Mouse (Mus musculus) kidney, embryonic 15.5 days (tissue): ENCODE measurements around the gene Rorc. TPM values are rescaled to one million over a fixed set of nuclear protein-coding genes. Genes with fewer than 3 reads are reported as not detected.
A peak's percentile ranks its signal among the peaks of the same experiment; 100 is the strongest.

Source experiments
- ATAC-seq: fragments of 200-750 bp; cut with Nextera tagmentation; replicated peaks from 2 replicates; pipeline ENCODE4 v1.8.0; 2017; ENCODE audit warnings: moderate TSS enrichment; ENCODE audit not compliant: low FRiP score
- H3K27ac ChIP-seq: fragments of 300-500 bp; sonication (generic); 2 replicates; pipeline ENCODE4 v1.5.1; 2015; ENCODE audit warnings: mild to moderate bottlenecking, inconsistent platforms
- H3K27me3 ChIP-seq: fragments of 300-500 bp; sonication (generic); 2 replicates; pipeline ENCODE4 v1.6.1; 2015; ENCODE audit warnings: inconsistent platforms
- H3K36me3 ChIP-seq: fragments of 300-500 bp; sonication (generic); 2 replicates; pipeline ENCODE4 v1.6.1; 2015; ENCODE audit warnings: inconsistent platforms
- H3K4me1 ChIP-seq: fragments of 300-500 bp; sonication (generic); 2 replicates; pipeline ENCODE4 v1.6.1; 2015; ENCODE audit warnings: inconsistent platforms
- H3K4me2 ChIP-seq: fragments of 300-500 bp; sonication (generic); 2 replicates; pipeline ENCODE4 v1.6.1; 2015; ENCODE audit warnings: moderate library complexity, mild to moderate bottlenecking, inconsistent platforms
- H3K4me3 ChIP-seq: fragments of 300-500 bp; sonication (generic); replicated peaks from 2 replicates; pipeline ENCODE4 v1.5.1; 2015; ENCODE audit warnings: mild to moderate bottlenecking, inconsistent platforms
- H3K9ac ChIP-seq: fragments of 300-500 bp; sonication (generic); 2 replicates; pipeline ENCODE4 v1.6.1; 2015; ENCODE audit warnings: mild to moderate bottlenecking, inconsistent platforms
- H3K9me3 ChIP-seq: fragments of 300-500 bp; sonication (generic); replicated peaks from 2 replicates; pipeline ENCODE4 v1.6.1; 2016; ENCODE audit warnings: inconsistent platforms
- WGBS: fragments of 180-500 bp; shearing (Covaris S2); methylation state at CpG from one replicate; pipeline ENCODE4 v1.1.7; 2015; ENCODE audit warnings: mixed read lengths; 5-methylcytosine and 5-hydroxymethylcytosine counted together
- polyA plus RNA-seq: library from polyadenylated mRNA; unstranded; fragments of >200 nt; fragmentation: Nextera tagmentation; extraction: Ambion mirVana; gene quantifications from 2 replicates; pipeline ENCODE4 v1.2.1, GENCODE M21; 2015

Rorc gene
- polyA plus RNA-seq: 8.6 and 9.6 TPM in 2 replicates

DNA sequence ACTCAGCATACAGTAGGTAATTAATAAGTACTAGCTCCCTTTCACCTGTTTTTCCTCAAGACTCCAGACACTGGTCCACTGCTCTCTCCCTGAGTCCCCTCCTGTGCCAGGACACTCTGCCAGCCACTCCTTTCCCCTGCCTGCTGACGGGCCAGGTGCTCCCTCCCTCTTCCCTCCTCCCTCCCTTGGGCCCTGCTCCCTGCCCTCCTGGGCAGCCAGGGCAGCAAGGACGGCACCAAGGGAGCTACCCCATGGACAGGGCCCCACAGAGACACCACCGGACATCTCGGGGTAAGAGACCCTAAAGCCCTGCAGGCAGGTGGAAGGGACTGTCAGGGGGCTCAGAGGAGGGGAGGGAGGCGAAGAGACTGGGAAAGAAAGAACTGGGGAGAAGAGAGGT lies at the start of gene Rorc:
Gene Rorc, plus strand, starts transcription at position 154 of the 400 bp plus-strand sequence.
- Histone ChIP-seq H3K9ac (peak within 1 kb of the TSS; percentile 36), H3K4me1 (peaks cover 32% of the 10 kb centered on the region), H3K9me3 (no peaks in the 10 kb centered on the region), H3K36me3 (no peaks in the 10 kb centered on the region), H3K4me2 (peak within 1 kb of the TSS; percentile 63), H3K27me3 (no peaks in the 10 kb centered on the region), H3K4me3 (peak within 1 kb of the TSS; percentile 44), H3K27ac (peak within 1 kb of the TSS; percentile 62)
- WGBS: 17% methylated on average over 5 of the region's 5 CpGs
- peak; percentile 29 for ATAC-seq

DNA sequence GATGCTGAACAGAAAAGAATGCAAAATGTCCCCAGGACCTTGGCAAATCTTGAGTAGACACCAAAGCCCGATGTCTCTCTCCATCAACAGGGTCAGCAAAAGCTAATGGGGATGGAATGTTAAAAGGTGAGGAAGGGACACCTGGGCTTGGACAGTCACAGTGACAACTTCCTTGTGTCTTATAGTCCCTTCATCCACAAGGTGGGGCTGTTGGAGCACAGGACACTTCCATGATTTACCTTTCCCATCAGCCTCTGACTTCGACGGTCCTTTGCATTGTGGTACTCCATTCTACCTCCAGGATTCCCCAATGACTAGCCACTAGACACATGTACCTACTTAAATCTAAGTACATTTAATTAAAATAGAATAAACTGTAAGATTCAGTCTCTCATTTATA lies 43.9 kb upstream of the Rorc start:
- H3K4me2 ChIP-seq: no peak overlapping the region
- H3K9me3 ChIP-seq: no peaks in the 10 kb centered on the region
- no peak overlapping the region for H3K27ac ChIP-seq
- H3K36me3 ChIP-seq: peaks cover 15% of the 10 kb centered on the region; the same call in 1 of the 2 replicates
- no peak for ATAC-seq
- no peaks in the 10 kb centered on the region for H3K27me3 ChIP-seq
- H3K9ac ChIP-seq: no peak overlapping the region
- H3K4me3 ChIP-seq: no peak overlapping the region
- no peaks in the 10 kb centered on the region for H3K4me1 ChIP-seq
- 60% methylated on average over 3 of the region's 3 CpGs for WGBS

DNA sequence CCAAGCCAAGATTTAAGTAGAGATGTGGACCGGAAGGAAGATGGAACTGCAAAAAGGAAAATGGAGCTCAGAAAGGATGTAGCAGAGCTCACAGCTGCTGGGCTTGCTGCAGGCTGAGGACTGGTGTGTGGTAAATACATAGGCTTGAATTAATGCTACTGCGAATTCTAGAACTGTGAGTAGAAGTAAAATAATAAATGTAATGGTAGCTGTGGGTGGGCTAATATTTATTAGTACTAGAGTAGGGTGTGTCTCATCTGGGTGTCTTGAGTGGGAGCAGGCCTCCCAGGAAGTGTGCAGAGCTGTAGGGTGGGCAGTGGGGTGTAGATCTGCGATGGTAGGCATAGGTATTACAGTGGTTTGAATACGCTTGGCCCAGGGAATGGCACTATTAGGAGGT lies 38.2 kb upstream of the Rorc start:
- no peak overlapping the region for H3K27ac ChIP-seq
- no peak overlapping the region for H3K4me2 ChIP-seq
- H3K4me3 ChIP-seq: no peak overlapping the region
- no peaks in the 10 kb centered on the region for H3K4me1 ChIP-seq
- ATAC-seq: no peak
- no peaks in the 10 kb centered on the region for H3K9me3 ChIP-seq
- no peak overlapping the region for H3K9ac ChIP-seq
- H3K27me3 ChIP-seq: no peaks in the 10 kb centered on the region
- WGBS: 95% methylated on average over 4 of the region's 4 CpGs
- peaks cover 5% of the 10 kb centered on the region; the same call in 1 of the 2 replicates for H3K36me3 ChIP-seq

DNA sequence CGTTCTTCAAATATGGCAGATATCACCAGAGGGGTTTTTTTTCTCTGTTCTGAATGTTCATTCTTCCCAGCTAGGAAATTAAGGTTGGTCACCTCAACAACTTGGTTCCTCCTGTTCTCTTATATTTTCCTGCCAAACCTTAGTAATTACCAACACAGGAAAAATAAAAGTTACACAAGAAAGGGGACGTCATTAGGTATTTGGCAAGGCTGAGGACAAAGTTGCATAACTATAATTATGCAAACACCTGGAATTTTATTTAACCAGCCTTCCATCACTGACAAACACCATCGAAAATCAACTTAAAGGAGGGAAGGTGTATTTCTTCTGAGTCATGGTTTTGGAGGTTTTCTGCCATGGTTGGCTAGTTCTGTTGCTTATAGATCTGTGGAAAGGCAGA lies 34.1 kb upstream of the Rorc start:
- ATAC-seq: no peak
- H3K27ac ChIP-seq: no peak overlapping the region
- H3K4me2 ChIP-seq: no peak overlapping the region
- no peaks in the 10 kb centered on the region for H3K9me3 ChIP-seq
- no peaks in the 10 kb centered on the region for H3K36me3 ChIP-seq
- no peak overlapping the region for H3K4me3 ChIP-seq
- no peaks in the 10 kb centered on the region for H3K27me3 ChIP-seq
- WGBS: 81% methylated on average over 3 of the region's 3 CpGs
- no peak overlapping the region for H3K9ac ChIP-seq
- H3K4me1 ChIP-seq: no peaks in the 10 kb centered on the region

DNA sequence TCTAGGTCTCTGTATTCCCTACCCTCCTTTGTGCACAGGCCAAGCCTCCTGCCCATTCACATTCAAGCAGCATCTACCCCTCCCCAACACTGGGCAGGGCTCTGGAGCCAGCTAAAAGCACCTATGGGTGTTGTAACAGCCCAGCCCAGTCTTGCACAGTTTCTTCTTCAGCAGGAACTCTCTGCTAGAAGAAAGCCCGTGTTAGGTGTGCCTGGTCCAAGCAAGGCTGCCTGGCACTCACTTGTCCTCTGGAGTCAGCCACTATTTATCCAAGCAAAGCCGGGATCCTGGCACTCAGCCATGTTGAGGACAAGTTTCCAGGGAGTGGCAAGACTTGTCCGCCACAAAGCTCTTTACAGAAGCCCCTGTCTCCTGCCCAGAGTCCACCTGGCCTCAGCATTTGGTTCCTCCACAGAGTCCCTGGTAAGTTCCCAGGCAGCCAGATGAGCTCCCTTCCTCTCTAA lies 30.6 kb upstream of the Rorc start, which contains the start of gene Them5:
Gene Them5, plus strand, starts transcription at position 141 of the 464 bp plus-strand sequence.
- no peaks in the 10 kb centered on the region for H3K27me3 ChIP-seq
- no peak within 1 kb of the TSS for H3K4me2 ChIP-seq
- WGBS: 46% methylated on average over 3 of the region's 3 CpGs
- H3K9ac ChIP-seq: no peak within 1 kb of the TSS
- no peak for ATAC-seq
- H3K4me3 ChIP-seq: no peak within 1 kb of the TSS
- no peak within 1 kb of the TSS for H3K27ac ChIP-seq
- no peaks in the 10 kb centered on the region for H3K9me3 ChIP-seq
- H3K4me1 ChIP-seq: no peaks in the 10 kb centered on the region
- H3K36me3 ChIP-seq: no peaks in the 10 kb centered on the region

DNA sequence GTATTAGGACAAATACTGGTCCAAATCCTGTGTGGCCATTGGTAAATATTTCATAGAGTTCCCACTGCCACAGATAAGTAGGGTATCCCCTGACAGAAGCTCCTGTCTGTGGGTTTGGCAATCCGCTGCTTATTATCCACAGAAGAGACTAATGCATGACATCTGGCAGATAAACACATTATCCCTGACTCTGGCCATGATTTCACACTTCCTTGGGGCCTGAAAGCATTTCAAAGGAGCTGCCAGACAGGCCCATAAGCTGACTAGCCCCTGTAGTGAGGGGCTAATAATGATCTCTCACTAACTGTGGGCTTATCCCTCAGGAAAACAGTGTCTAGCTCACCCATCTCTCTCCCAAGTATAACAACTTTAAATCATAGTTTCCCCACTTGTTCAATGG lies 30.0 kb upstream of the Rorc start:
- Histone ChIP-seq H3K4me1 (no peaks in the 10 kb centered on the region), H3K4me3 (no peak overlapping the region), H3K4me2 (no peak overlapping the region), H3K36me3 (no peaks in the 10 kb centered on the region), H3K27ac (no peak overlapping the region), H3K9me3 (no peaks in the 10 kb centered on the region), H3K27me3 (no peaks in the 10 kb centered on the region), H3K9ac (no peak overlapping the region)
- no peak for ATAC-seq
- 55% methylated on average over 1 of the region's 1 CpGs for WGBS

DNA sequence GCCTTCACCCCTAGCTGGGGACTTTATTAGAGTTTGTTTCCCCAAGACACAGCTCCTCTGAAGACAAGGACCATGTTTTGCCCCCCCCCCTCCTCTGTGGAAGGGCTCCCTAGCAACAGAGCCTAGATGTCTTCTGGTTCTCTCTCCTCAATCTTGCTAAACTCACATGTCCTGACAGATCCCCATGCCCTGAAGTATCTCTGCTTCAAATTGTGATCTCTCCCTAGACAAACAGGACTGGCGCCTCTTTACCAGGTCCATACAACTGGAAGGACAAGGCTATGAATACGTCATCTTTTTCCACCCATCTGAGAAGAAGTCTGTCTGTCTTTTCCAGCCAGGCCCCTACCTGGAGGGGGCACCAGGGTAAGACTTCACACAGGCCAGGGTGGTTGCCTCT lies 28.4 kb upstream of the Rorc start:
- Histone ChIP-seq H3K4me1 (no peaks in the 10 kb centered on the region), H3K4me2 (no peak overlapping the region), H3K9me3 (no peaks in the 10 kb centered on the region), H3K9ac (no peak overlapping the region), H3K36me3 (no peaks in the 10 kb centered on the region), H3K27me3 (no peaks in the 10 kb centered on the region), H3K27ac (no peak overlapping the region), H3K4me3 (no peak overlapping the region)
- 90% methylated on average over 2 of the region's 2 CpGs for WGBS
- no peak for ATAC-seq

DNA sequence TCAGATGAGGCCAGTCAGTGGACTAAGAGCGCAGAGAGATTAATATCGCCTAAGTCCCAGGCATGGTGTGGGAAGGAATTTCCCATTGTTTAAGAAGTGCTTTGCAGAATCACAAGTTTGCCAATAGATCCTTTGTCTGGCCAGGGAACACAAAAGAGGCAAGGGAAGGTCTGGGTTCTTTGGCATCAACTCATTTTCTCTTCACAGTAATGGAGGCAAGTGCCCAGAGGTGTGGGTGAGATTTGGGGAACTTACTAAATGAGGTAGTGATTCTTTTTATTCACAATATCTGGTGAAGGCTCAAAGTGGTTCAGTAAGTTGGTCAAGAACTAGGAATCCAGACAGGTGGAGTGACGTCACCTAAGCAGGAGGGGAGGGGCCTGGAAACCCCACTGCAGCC lies 27.7 kb upstream of the Rorc start:
- ATAC-seq: no peak
- H3K9ac ChIP-seq: no peak overlapping the region
- no peak overlapping the region for H3K27ac ChIP-seq
- no peak overlapping the region for H3K4me2 ChIP-seq
- H3K4me1 ChIP-seq: no peaks in the 10 kb centered on the region
- H3K36me3 ChIP-seq: no peaks in the 10 kb centered on the region
- H3K4me3 ChIP-seq: no peak overlapping the region
- no peaks in the 10 kb centered on the region for H3K9me3 ChIP-seq
- WGBS: 70% methylated on average over 3 of the region's 3 CpGs
- H3K27me3 ChIP-seq: no peaks in the 10 kb centered on the region

DNA sequence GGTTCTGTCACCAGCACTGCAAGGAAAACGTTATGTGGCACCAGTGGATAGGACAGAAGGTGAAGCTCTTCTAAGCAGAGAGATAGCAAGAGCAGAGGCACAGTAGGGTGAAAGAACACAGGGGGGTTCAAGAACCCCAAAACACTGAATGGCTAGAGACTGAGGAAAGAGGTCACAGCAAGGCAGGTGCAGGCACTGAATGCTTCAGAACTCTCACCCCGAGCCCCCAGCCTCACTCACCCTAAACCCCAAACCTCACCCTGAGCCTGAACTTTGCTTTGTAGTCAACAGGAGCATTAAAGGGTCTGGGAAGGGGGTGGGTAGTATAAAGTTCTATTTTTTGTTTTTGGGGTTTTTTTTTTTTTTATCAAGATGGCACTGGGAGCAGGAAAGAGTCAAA lies 24.4 kb upstream of the Rorc start:
- Histone ChIP-seq H3K27ac (no peak overlapping the region), H3K9ac (no peak overlapping the region), H3K4me2 (no peak overlapping the region), H3K4me3 (no peak overlapping the region), H3K36me3 (no peaks in the 10 kb centered on the region), H3K9me3 (no peaks in the 10 kb centered on the region), H3K4me1 (no peaks in the 10 kb centered on the region), H3K27me3 (no peaks in the 10 kb centered on the region)
- ATAC-seq: no peak
- WGBS: 69% methylated on average over 2 of the region's 2 CpGs

DNA sequence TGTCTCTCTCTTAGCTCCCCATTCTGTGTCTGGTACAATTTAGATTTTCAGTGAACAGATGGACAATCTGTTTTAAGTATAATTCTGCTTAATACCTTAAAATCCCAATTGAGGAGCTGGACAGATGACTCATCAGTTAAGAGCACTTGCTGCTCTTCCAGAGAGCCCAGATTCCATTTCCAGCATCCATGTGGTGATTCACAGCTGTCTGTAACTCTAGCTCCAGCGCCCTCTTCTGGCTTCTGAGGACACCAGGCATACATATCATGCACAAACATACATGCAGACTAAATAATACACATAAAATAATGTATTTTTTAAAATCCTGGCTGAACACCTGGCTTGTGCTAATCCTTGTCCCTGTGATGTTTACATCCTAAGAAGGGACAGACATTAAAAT lies 11.8 kb upstream of the Rorc start:
- H3K9me3 ChIP-seq: no peaks in the 10 kb centered on the region
- 0% methylated on average over 1 of the region's 1 CpGs for WGBS
- ATAC-seq: no peak

DNA sequence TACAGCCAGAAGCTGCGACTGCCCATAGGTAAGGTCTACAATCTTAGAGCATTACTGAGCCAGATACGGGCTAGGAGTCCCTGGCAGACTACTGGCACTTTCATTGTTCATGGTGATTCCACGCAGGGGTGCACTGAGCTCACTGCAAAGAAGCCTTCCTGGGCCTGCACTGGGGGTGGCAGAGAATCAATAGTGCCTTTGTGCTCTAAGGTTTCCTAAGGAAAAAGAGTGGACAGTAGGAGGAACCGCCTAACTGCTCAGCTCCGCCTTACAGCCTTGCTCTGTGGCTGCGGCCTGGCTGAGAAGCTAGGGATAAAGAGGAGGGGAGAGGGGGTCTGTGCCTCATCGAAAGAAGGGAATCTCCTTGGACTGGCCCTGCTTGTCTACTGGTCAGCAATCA lies 10.5 kb upstream of the Rorc start, which contains the start of gene C2cd4d:
Gene C2cd4d, plus strand, starts transcription at position 301 of the 400 bp plus-strand sequence.
- Histone ChIP-seq H3K27me3 (peaks cover 52% of the 10 kb centered on the region), H3K27ac (no peak within 1 kb of the TSS)

More for the DNA sequence above, 11.8 kb upstream of the Rorc start:
- Histone ChIP-seq H3K4me2 (no peak overlapping the region), H3K36me3 (no peaks in the 10 kb centered on the region), H3K27ac (no peak overlapping the region), H3K27me3 (peaks cover 45% of the 10 kb centered on the region), H3K4me3 (no peak overlapping the region), H3K4me1 (peaks cover 14% of the 10 kb centered on the region), H3K9ac (no peak overlapping the region)

DNA sequence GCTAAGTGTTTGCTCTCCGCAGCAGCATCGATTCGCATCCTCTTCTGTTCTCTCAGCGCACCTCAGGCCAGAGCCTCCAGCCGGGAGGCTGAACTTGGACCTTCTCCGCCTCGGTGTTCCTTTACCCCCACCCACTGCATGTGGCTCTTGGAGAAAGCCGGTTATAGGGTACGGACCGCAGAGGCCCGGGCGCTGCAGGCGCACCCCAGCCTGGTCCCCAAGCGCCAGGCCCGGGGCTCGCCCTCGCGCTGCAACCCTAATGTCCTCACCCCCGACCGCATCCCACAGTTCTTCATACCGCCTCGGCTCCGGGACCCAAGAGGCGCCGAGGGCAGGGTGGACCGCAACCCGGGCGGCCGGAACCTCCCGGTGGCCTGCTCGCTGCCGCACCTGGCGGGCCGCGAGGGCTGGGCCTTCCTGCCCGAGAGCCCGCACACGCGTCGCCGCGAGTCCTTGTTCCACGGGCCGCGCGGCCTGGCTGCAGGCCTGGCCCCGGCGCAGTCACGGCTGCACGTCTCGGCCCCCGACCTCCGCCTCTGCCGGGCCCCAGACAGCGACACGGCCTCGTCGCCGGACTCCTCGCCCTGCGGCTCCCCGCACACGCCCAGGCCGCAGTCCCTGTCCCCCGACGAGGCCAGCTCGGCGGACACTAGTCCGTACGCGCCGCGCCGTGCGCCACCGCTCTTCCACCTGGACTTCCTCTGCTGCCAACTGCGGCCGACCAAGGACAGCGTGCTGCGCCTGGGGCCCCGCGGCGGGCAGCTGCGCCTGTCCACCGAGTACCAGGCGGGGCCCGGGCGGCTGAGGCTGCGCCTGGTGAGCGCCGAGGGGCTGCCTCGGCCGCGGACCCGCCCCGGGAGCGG lies 9.1 kb upstream of the Rorc start:
- Histone ChIP-seq H3K4me2 (peak overlapping the region; percentile 79), H3K9me3 (no peaks in the 10 kb centered on the region), H3K27me3 (peaks cover 52% of the 10 kb centered on the region), H3K4me3 (peak overlapping the region; percentile 53), H3K4me1 (peaks cover 14% of the 10 kb centered on the region), H3K9ac (peak overlapping the region; percentile 51), H3K36me3 (no peaks in the 10 kb centered on the region), H3K27ac (no peak overlapping the region)
- peak; percentile 72 for ATAC-seq
- WGBS: 5% methylated on average over 96 of the region's 97 CpGs

More for the DNA sequence above, 10.5 kb upstream of the Rorc start, which contains the start of gene C2cd4d:
- ATAC-seq: no peak
- peaks cover 14% of the 10 kb centered on the region for H3K4me1 ChIP-seq
- peak within 1 kb of the TSS; percentile 51; the same call in 1 of the 2 replicates for H3K9ac ChIP-seq
- no peaks in the 10 kb centered on the region for H3K36me3 ChIP-seq
- no peaks in the 10 kb centered on the region for H3K9me3 ChIP-seq
- peak within 1 kb of the TSS; percentile 53 for H3K4me3 ChIP-seq
- peak within 1 kb of the TSS; percentile 79 for H3K4me2 ChIP-seq
- 59% methylated on average over 7 of the region's 7 CpGs for WGBS
